Mouse (Mus musculus) embryonic facial prominence, embryonic 11.5 days (tissue): ENCODE measurements around the gene Nav2. TPM values are rescaled to one million over a fixed set of nuclear protein-coding genes. Genes with fewer than 3 reads are reported as not detected.

Experiments used
- ATAC-seq: fragments of 200-750 bp; cut with Nextera tagmentation; replicated peaks from 2 replicates; pipeline ENCODE4 v1.8.0; 2017; ENCODE audit warnings: low read depth; ENCODE audit not compliant: insufficient number of reproducible peaks, low FRiP score, low TSS enrichment
- DNase-seq: peaks from one replicate; pipeline ENCODE4 v3.0.0-alpha.2; 2015; ENCODE audit warnings: low spot score
- H3K27ac ChIP-seq: fragments of 300-500 bp; sonication (generic); replicated peaks from 2 replicates; pipeline ENCODE4 v1.5.1; 2014; ENCODE audit warnings: mild to moderate bottlenecking, low read depth, low read length, control low read depth
- H3K27me3 ChIP-seq: fragments of 300-500 bp; sonication (generic); 2 replicates; pipeline ENCODE4 v1.6.1; 2014; ENCODE audit warnings: mild to moderate bottlenecking, low read length, moderate library complexity, mixed read lengths; ENCODE audit not compliant: control insufficient read depth, insufficient read depth
- H3K36me3 ChIP-seq: fragments of 300-500 bp; sonication (generic); replicated peaks from 2 replicates; pipeline ENCODE4 v1.6.1; 2014; ENCODE audit warnings: low read depth, mild to moderate bottlenecking, low read length, moderate library complexity, mixed read lengths; ENCODE audit not compliant: control insufficient read depth, insufficient read depth
- H3K4me1 ChIP-seq: fragments of 300-500 bp; sonication (generic); 2 replicates; pipeline ENCODE4 v1.6.1; 2014; ENCODE audit warnings: low read length, mixed read lengths; ENCODE audit not compliant: control insufficient read depth, insufficient read depth
- H3K4me2 ChIP-seq: fragments of 300-500 bp; sonication (generic); 2 replicates; pipeline ENCODE4 v1.6.1; 2014; ENCODE audit warnings: low read depth, mild to moderate bottlenecking, control low read depth, low read length, moderate library complexity
- H3K4me3 ChIP-seq: fragments of 300-500 bp; sonication (generic); 2 replicates; pipeline ENCODE4 v1.5.1; 2014; ENCODE audit warnings: low read depth, low read length, control low read depth
- H3K9ac ChIP-seq: fragments of 300-500 bp; sonication (generic); replicated peaks from 2 replicates; pipeline ENCODE4 v1.6.1; 2014; ENCODE audit warnings: mild to moderate bottlenecking, control low read depth, low read length
- H3K9me3 ChIP-seq: fragments of 300-500 bp; sonication (generic); replicated peaks from 2 replicates; pipeline ENCODE4 v1.6.1; 2016; ENCODE audit warnings: mild to moderate bottlenecking, low read length, inconsistent platforms, mixed read lengths; ENCODE audit not compliant: control insufficient read depth
- WGBS: fragments of 180-500 bp; shearing (Covaris S2); extraction: QIAGEN DNeasy Blood & Tissue Kit; methylation state at CpG from one replicate; pipeline ENCODE4 v1.1.7; 2014; 5-methylcytosine and 5-hydroxymethylcytosine counted together
- polyA plus RNA-seq: library from polyadenylated mRNA; unstranded; fragments of >200 nt; fragmentation: Nextera tagmentation; extraction: Ambion mirVana; gene quantifications from 2 replicates; pipeline ENCODE4 v1.2.1, GENCODE M21; 2014

Gene Nav2
- polyA plus RNA-seq, 1 experiment from 2014 or later: 7.3 TPM

GRCm38 (mm10) chr7:49055273-49055672 lies 146.8 kb downstream of the Nav2 start:
- DNase-seq: no peak
- WGBS: 81% methylated on average over 10 of the region's 10 CpGs
- Histone ChIP-seq H3K4me1 (no peaks in the 10 kb centered on the region), H3K4me2 (no peak overlapping the region), H3K27me3 (no peaks in the 10 kb centered on the region), H3K9me3 (no peaks in the 10 kb centered on the region), H3K9ac (no peak overlapping the region), H3K4me3 (no peak overlapping the region), H3K36me3 (no peaks in the 10 kb centered on the region), H3K27ac (no peak overlapping the region)
- no peak for ATAC-seq

DNA sequence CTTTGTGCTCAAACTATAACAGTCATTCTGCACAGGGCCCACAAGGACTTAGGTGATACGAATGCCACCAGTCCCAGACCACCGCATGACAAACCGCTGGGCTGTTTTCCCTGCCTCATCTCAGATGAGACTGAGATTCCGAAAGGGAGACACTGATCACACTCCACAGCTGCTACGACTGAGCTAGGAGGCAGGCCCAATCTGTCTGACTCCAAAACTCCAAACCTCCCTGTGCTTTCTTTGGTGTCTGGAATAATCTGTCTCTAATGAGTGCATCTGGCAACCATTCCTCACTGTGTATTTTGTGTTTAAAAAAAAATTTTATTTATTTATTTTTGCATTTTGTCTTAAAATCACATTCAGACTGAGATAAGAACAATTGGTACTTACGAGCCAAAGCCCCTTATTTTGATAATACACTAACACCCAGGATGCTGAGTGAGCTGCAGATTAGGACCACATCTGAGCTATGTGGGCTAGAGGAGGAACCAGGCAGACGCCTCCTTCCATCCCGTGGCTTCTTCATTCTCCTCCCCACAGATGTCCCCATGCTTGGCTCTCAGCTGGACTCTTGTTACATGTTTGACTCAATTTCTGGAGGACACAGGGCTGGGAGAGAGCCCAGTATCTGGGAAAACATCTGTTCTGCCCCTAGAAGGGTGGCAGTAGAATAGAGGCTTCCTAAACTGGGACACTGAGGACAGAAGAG lies 149.9 kb downstream of the Nav2 start:
- ATAC-seq: no peak
- no peak overlapping the region for H3K4me3 ChIP-seq
- H3K4me2 ChIP-seq: no peak overlapping the region
- no peak overlapping the region for H3K9ac ChIP-seq
- WGBS: 74% methylated on average over 8 of the region's 8 CpGs
- no peaks in the 10 kb centered on the region for H3K36me3 ChIP-seq
- H3K27ac ChIP-seq: no peak overlapping the region
- no peaks in the 10 kb centered on the region for H3K4me1 ChIP-seq
- DNase-seq: no peak
- H3K9me3 ChIP-seq: no peaks in the 10 kb centered on the region
- H3K27me3 ChIP-seq: no peaks in the 10 kb centered on the region

- no peaks in the 10 kb centered on the region for H3K27me3 ChIP-seq
Measured at GRCm38 (mm10) chr7:49064792-49065521, 156.4 kb downstream of the Nav2 start.

DNA sequence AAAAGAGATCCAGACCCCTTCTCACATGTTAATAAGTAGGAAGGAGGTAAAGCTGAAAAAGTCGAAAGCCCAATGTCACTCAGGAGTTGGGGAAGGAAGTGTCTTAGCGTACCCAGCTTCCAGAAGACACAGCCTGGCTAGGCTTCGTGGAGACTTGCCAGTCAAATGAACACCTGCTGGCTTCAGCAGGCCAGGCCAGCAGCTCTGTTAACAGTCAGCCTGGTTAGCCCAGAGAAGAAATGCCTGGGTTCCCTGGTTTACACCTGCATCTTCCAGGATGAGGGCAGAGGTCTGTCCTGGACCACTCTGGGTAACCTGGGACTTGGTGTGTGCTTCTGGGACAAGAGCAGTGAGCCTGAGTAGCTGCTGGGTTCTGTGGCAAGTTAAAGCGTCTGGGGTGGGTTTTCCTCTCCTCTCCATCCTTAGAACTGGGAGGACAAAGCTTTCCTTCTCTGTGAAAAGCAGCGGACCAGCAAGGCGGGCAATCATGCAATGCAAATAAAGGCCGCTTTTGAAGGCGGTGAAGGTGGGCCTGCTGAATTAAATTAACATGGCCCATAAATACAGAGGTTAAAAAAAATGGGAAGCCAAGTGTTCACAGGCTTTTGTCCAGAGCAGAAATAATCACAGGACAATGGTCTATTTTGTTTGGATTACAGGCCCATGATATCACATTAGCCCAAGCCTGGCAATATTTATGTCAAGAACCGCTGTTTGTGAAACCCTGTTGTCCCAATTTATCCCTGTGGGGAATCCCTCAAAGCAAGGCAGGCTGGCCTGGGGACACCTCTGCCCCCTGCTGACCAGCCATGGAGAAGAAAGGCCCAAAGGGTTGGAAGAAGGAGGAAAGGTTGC lies 157.3 kb downstream of the Nav2 start:
- H3K4me2 ChIP-seq: no peak overlapping the region
- ATAC-seq (no peak), DNase-seq (peak; percentile 13)
- H3K36me3 ChIP-seq: no peaks in the 10 kb centered on the region
- no peak overlapping the region for H3K9ac ChIP-seq
- no peaks in the 10 kb centered on the region for H3K27me3 ChIP-seq
- no peaks in the 10 kb centered on the region for H3K4me1 ChIP-seq
- no peak overlapping the region for H3K4me3 ChIP-seq
- H3K27ac ChIP-seq: no peak overlapping the region
- 46% methylated on average over 9 of the region's 9 CpGs for WGBS
- H3K9me3 ChIP-seq: no peaks in the 10 kb centered on the region

More at GRCm38 (mm10) chr7:49064792-49065521, 156.4 kb downstream of the Nav2 start:
- H3K9me3 ChIP-seq: no peaks in the 10 kb centered on the region
- H3K4me3 ChIP-seq: no peak overlapping the region
- ATAC-seq: no peak
- no peaks in the 10 kb centered on the region for H3K4me1 ChIP-seq
- 83% methylated on average over 4 of the region's 4 CpGs for WGBS
- no peak overlapping the region for H3K9ac ChIP-seq
- H3K36me3 ChIP-seq: no peaks in the 10 kb centered on the region
- no peak overlapping the region for H3K4me2 ChIP-seq
- no peak overlapping the region for H3K27ac ChIP-seq
- no peak for DNase-seq

GRCm38 (mm10) chr7:49066828-49067227 lies 158.3 kb downstream of the Nav2 start:
- ATAC-seq (no peak), DNase-seq (no peak)
- Histone ChIP-seq H3K4me3 (no peak overlapping the region), H3K27me3 (no peaks in the 10 kb centered on the region), H3K36me3 (no peaks in the 10 kb centered on the region), H3K27ac (no peak overlapping the region), H3K4me1 (no peaks in the 10 kb centered on the region), H3K4me2 (no peak overlapping the region), H3K9ac (no peak overlapping the region), H3K9me3 (no peaks in the 10 kb centered on the region)
- 95% methylated on average over 1 of the region's 1 CpGs for WGBS

GRCm38 (mm10) chr7:49069396-49069961 lies 161.0 kb downstream of the Nav2 start:
- 0 out of 2 replicates have a peak, but pooled peaks have one; percentile 25 for ATAC-seq
- H3K4me1 ChIP-seq: no peaks in the 10 kb centered on the region
- 51% methylated on average over 12 of the region's 12 CpGs for WGBS
- DNase-seq: no peak
- no peaks in the 10 kb centered on the region for H3K36me3 ChIP-seq
- H3K4me2 ChIP-seq: no peak overlapping the region
- H3K9me3 ChIP-seq: no peaks in the 10 kb centered on the region
- no peaks in the 10 kb centered on the region for H3K27me3 ChIP-seq
- H3K4me3 ChIP-seq: no peak overlapping the region
- H3K9ac ChIP-seq: no peak overlapping the region
- no peak overlapping the region for H3K27ac ChIP-seq

GRCm38 (mm10) chr7:49070621-49071020 lies 162.1 kb downstream of the Nav2 start:
- Histone ChIP-seq H3K27me3 (no peaks in the 10 kb centered on the region), H3K4me1 (no peaks in the 10 kb centered on the region), H3K27ac (no peak overlapping the region), H3K4me3 (no peak overlapping the region), H3K9me3 (no peaks in the 10 kb centered on the region), H3K4me2 (no peak overlapping the region), H3K36me3 (no peaks in the 10 kb centered on the region), H3K9ac (no peak overlapping the region)
- ATAC-seq (no peak), DNase-seq (no peak)
- WGBS: 48% methylated on average over 1 of the region's 1 CpGs
